Mouse (Mus musculus) thymus, adult 2 months (tissue): ENCODE data around the gene Asap3. TPM values are rescaled to one million over a fixed set of nuclear protein-coding genes. Genes with fewer than 3 reads are reported as not detected.

Source experiments
- DNase-seq: peaks from one replicate; pipeline ENCODE4 v3.0.0; 2021
- H3K27ac ChIP-seq: fragments of 200-500 bp; 2 replicates; pipeline ENCODE4 v1.5.1; 2012; ENCODE audit warnings: low read length, control low read depth; ENCODE audit not compliant: control insufficient read depth, insufficient read depth
- H3K27me3 ChIP-seq: fragments of 200-500 bp; 2 replicates; pipeline ENCODE4 v1.6.1; 2012; ENCODE audit warnings: mild to moderate bottlenecking, low read length, moderate library complexity, mixed read lengths; ENCODE audit not compliant: control insufficient read depth, insufficient read depth
- H3K36me3 ChIP-seq: fragments of 200-500 bp; 2 replicates; pipeline ENCODE4 v1.6.1; 2012; ENCODE audit warnings: mild to moderate bottlenecking, low read length, moderate library complexity; ENCODE audit not compliant: control insufficient read depth, insufficient read depth
- H3K4me1 ChIP-seq: fragments of 200-500 bp; replicated peaks from 2 replicates; pipeline ENCODE4 v1.6.1; 2012; ENCODE audit warnings: low read length; ENCODE audit not compliant: control insufficient read depth, insufficient read depth
- H3K4me3 ChIP-seq: fragments of 200-500 bp; 2 replicates; pipeline ENCODE4 v1.5.1; 2012; ENCODE audit warnings: mild to moderate bottlenecking, low read length, control low read depth, moderate library complexity; ENCODE audit not compliant: control insufficient read depth, insufficient read depth
- CTCF ChIP-seq: fragments of 200-500 bp; IDR thresholded peaks from 2 replicates; pipeline ENCODE4 v1.5.1; 2012; ENCODE audit warnings: mild to moderate bottlenecking, control low read depth, low read length, moderate library complexity, borderline replicate concordance; ENCODE audit not compliant: control insufficient read depth, poor library complexity, insufficient read depth; ENCODE audit errors: extremely low read depth
- POLR2A ChIP-seq: fragments of 200-500 bp; IDR thresholded peaks from 2 replicates; pipeline ENCODE4 v1.6.1; 2012; ENCODE audit warnings: mild to moderate bottlenecking, low read length, control low read depth, moderate library complexity; ENCODE audit not compliant: control insufficient read depth, poor library complexity, insufficient read depth; ENCODE audit errors: extremely low read depth
- WGBS: fragments of 180-500 bp; shearing (Covaris S2); methylation state at CpG from one replicate; pipeline ENCODE4 v1.1.7; 2018; 5-methylcytosine and 5-hydroxymethylcytosine counted together
- polyA plus RNA-seq: library from polyadenylated mRNA; depleted of rRNA; stranded (reverse); fragments of >200 nt; gene quantifications from 2 replicates; pipeline ENCODE4 v1.2.3, GENCODE M21; 2012

The Asap3 gene
- polyA plus RNA-seq, 1 experiment = 4.4 TPM

DNA sequence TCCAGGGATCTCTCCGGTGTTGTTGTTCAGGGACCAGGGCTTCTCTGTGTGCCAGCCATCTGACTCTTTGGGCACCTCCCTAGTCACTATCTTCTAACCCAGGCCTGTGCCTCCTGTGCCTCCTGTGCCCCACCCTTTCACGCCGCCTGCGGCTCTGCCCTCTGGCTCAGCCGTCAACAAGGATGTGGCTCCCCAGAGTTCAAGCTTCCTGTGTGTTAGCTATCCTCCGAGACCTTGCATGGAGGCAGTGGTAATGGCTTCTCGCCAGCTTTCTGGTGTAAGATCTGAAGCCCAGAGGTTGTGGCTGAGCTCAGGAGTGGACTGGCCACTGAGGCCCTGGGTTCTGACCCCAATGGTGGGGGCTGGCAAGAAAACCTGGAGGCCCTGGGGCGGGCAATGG, 16.3 kb upstream of the Asap3 start:
- TF ChIP-seq CTCF (peak; percentile 46; the same call in 1 of the 2 replicates), POLR2A (0 out of 2 replicates have a peak, but pooled peaks have one; percentile 16)
- peak overlapping the region; percentile 79 for H3K27ac ChIP-seq
- no peaks in the 10 kb centered on the region for H3K27me3 ChIP-seq
- WGBS = 33% methylated on average over 8 of the region's 8 CpGs
- peak; percentile 68 for DNase-seq
- no peak overlapping the region for H3K4me3 ChIP-seq
- peaks cover 15% of the 10 kb centered on the region for H3K4me1 ChIP-seq
- H3K36me3 ChIP-seq = peaks cover 69% of the 10 kb centered on the region

DNA sequence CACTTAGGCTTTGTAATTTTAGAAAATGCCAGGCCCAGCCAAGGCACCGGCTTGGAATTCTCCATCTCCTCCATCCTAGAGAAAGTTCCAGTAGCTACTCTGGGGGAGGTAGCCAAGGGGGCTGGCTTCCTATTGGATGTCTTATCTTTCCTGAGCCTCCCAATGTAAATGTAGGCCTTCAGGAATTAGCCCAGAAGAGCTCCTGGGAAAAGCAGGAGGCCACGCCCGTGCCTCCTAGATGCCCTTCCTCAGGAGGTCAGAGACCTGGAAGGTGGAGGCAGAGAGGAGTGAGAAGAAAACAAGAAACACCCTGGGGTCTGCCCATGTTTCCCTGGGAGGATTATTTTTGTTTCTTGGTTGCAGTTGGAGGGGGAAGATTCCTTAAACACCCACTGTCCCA, 12.6 kb upstream of the Asap3 start:
- no peak for DNase-seq
- peaks cover 45% of the 10 kb centered on the region for H3K36me3 ChIP-seq
- no peaks in the 10 kb centered on the region for H3K27me3 ChIP-seq
- no peak overlapping the region for H3K4me3 ChIP-seq
- TF ChIP-seq POLR2A (no peak), CTCF (no peak)
- no peak overlapping the region for H3K27ac ChIP-seq
- 99% methylated on average over 3 of the region's 3 CpGs for WGBS
- peaks cover 12% of the 10 kb centered on the region for H3K4me1 ChIP-seq

DNA sequence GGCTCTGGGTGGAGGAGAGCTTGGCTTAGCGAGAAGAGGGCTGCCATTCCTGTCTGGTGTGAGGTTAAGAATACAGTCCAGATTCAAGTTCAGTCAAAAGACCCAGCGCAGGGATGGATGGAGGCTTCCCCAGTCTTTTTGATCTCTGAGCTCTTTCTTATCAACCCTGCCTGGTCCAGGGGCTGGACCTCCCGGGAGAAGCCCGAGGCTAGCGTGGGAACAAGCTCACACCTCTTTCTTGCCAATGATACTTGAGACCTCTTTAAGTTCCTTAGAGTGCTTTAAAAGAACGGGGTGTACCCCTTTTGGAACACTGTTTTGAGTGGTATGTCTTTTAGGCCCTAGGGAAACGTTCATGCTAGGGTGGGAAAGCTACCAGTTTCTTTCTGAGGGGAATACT, 11.1 kb upstream of the Asap3 start:
- DNase-seq = no peak
- no peak overlapping the region for H3K4me3 ChIP-seq
- 93% methylated on average over 7 of the region's 7 CpGs for WGBS
- TF ChIP-seq CTCF (no peak), POLR2A (no peak)
- no peak overlapping the region for H3K27ac ChIP-seq
- H3K4me1 ChIP-seq = peaks cover 6% of the 10 kb centered on the region
- no peaks in the 10 kb centered on the region for H3K27me3 ChIP-seq
- H3K36me3 ChIP-seq = peaks cover 40% of the 10 kb centered on the region

DNA sequence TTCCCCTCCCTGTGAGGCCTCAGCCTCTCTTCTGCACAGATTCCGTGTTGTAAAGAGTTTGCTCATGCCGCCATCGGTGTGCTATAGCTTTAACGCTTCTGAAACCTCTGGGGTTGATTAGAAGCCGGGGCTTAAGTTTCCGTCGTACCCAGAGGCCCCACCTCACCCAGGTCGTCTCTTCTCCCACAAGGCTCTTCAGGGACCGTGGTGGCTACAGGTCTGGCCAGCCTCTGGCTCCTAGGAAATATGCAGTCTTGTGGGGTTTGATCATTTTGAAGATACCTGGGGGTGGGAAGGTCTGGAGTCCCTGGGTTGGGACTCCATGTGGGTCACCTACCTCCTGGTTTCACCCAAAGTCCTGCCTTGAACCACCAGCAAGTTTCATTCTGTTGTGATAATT, 10.5 kb upstream of the Asap3 start:
- Histone ChIP-seq H3K36me3 (peaks cover 40% of the 10 kb centered on the region), H3K27ac (no peak overlapping the region; the same call in 1 of the 2 replicates), H3K4me1 (0 out of 2 replicates have a peak, but pooled peaks cover under 1% of the 10 kb centered on the region), H3K4me3 (no peak overlapping the region), H3K27me3 (no peaks in the 10 kb centered on the region)
- DNase-seq = no peak
- TF ChIP-seq CTCF (no peak), POLR2A (no peak)
- 92% methylated on average over 9 of the region's 9 CpGs for WGBS

DNA sequence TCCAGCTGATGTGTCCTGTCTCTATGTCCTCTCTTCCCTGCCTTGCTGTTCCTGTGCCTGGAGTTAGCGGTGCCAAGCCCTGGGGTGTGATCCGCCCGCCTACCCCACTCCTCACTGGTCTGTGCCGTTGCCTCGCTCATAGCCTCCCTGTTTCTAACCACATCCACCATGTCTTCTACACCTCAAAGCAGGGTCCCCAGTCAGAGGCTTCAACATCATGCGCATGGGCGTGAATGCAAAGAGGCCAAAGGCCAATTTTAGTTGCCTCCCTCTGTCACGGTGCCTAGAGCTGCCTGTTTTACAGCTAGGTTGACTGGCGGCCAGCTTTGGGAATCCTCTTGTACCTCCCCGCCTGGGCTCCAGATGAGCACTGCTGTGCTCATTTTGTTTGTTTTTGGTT, 10.0 kb upstream of the Asap3 start:
- 95% methylated on average over 10 of the region's 10 CpGs for WGBS
- Histone ChIP-seq H3K27ac (peak overlapping the region; percentile 10; the same call in 1 of the 2 replicates), H3K36me3 (peaks cover 35% of the 10 kb centered on the region)

DNA sequence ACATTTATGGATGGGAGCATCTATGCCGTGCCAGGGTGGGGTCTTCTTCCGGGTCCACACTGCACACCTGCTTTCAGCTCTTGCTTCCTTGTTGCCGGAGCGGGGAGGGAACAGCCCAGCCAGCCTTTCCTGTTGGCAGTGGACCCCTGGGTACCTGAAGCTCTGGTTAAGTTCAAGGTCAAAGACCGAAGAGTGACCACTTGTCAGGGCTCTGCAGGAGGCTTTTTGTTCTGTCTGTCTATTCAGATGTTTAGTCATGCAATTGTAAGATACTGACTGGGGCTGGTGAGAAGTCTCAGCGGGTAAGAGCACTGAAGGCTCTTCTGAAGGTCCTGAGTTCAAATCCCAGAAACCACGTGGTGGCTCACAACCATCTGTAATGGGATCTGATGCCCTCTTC, 7.3 kb upstream of the Asap3 start:
- WGBS = 88% methylated on average over 7 of the region's 7 CpGs

More for the DNA sequence above, 10.0 kb upstream of the Asap3 start:
- Histone ChIP-seq H3K4me3 (no peak overlapping the region), H3K27me3 (no peaks in the 10 kb centered on the region), H3K4me1 (no peaks in the 10 kb centered on the region)
- DNase-seq = no peak
- no peak for TF ChIP-seq CTCF

More for the DNA sequence above, 7.3 kb upstream of the Asap3 start:
- Histone ChIP-seq H3K27ac (no peak overlapping the region), H3K36me3 (peaks cover 13% of the 10 kb centered on the region), H3K27me3 (no peaks in the 10 kb centered on the region), H3K4me3 (no peak overlapping the region), H3K4me1 (no peaks in the 10 kb centered on the region)
- no peak for DNase-seq
- no peak for TF ChIP-seq CTCF
